Comparison of ENCODE assay signal across 8 mouse cellular contexts in the genomic region with DNA sequence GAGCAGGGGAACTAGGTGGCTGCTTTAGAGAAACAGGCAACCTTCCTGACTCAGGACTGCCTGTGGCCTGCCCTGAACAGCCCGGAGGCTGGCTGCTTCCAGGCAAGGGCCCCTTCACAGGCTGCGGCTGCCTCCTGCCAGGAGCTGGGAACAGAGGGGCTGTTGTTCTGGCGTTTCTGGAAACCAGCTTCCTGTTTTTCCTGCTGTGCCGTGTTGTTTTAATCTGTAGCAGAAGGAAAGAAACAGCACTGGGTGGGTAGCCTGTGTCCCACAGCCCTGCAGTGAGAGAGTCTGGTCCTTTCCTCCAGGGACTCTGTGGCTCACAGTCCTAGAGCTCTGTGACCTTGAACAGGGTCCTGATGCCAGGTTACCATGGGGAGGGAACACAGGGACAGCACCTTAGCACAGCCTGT. TPM values are rescaled to one million over a fixed set of nuclear protein-coding genes. Genes with fewer than 3 reads are reported as not detected.
A peak's percentile ranks its signal among the peaks of the same experiment; 100 is the strongest.
DNase-seq lines count a peak whose midpoint lies in the region; ATAC-seq and TF ChIP-seq lines count a peak whose summit lies in the region.

No protein-coding gene starts in this region.

- peak; percentile 50; the same call in 1 of the 2 replicates for ATAC-seq in lung, embryonic 16.5 days (ENCODE audit: low read depth)
- ATAC-seq in heart, embryonic 11.5 days (replicated peaks; ENCODE audit: insufficient number of reproducible peaks, low FRiP score, low TSS enrichment) = 0 out of 2 replicates have a peak, but pooled peaks have one; percentile 50
- ATAC-seq in megakaryocyte progenitor cell, adult 5-6 weeks (replicated peaks; ENCODE audit: poor library complexity) = no peak

- H3K9me3 ChIP-seq in lung, embryonic 16.5 days (ENCODE audit: control insufficient read depth, low read length) = no peaks in the 10 kb centered on the region
- H3K9me3 ChIP-seq in heart, embryonic 11.5 days (replicated peaks; ENCODE audit: control insufficient read depth, low read length) = no peaks in the 10 kb centered on the region

- H3K27ac ChIP-seq in lung, embryonic 16.5 days (ENCODE audit: low read length) = peak overlapping the region; percentile 76
- peak overlapping the region; percentile 77 for H3K27ac ChIP-seq in cortical plate, adult 2 months (ENCODE audit: insufficient read depth, low read length)
- peak overlapping the region; percentile 88 for H3K27ac ChIP-seq in heart, embryonic 11.5 days (ENCODE audit: low read depth, low read length)

- DNase-seq in lung, postnatal 10 days = no peak
- peak; percentile 62 for DNase-seq in kidney, postnatal 10 days
- DNase-seq in neural tube, embryonic 10.5 days (ENCODE audit: extremely low spot score, low spot score) = peak; percentile 46
- DNase-seq in urinary bladder, adult 18-20 months (ENCODE audit: low spot score in 2 of 2) = no peak

- no peak for TF ChIP-seq POLR2A in cortical plate, adult 2 months (IDR thresholded peaks at IDR 0.05; ENCODE audit: extremely low read depth, insufficient read depth, low read length)

- H3K27me3 ChIP-seq in lung, embryonic 16.5 days (ENCODE audit: control insufficient read depth, insufficient read depth, low read depth, low read length) = no peaks in the 10 kb centered on the region
- no peaks in the 10 kb centered on the region for H3K27me3 ChIP-seq in heart, embryonic 11.5 days (ENCODE audit: control insufficient read depth, insufficient read depth, low read length)

- no peak for TF ChIP-seq CTCF in cortical plate, adult 2 months (IDR thresholded peaks at IDR 0.05; ENCODE audit: extremely low read depth, insufficient read depth, low read length)

- H3K4me2 ChIP-seq in lung, embryonic 16.5 days (ENCODE audit: low read depth, low read length) = no peak overlapping the region
- H3K4me2 ChIP-seq in heart, embryonic 11.5 days = no peak overlapping the region; the same call in 1 of the 2 replicates

- H3K4me3 ChIP-seq in lung, embryonic 16.5 days (ENCODE audit: low read length) = no peak overlapping the region
- H3K4me3 ChIP-seq in cortical plate, adult 2 months (ENCODE audit: insufficient read depth, low read length) = no peak overlapping the region
- H3K4me3 ChIP-seq in heart, embryonic 11.5 days (ENCODE audit: low read depth, low read length) = no peak overlapping the region

- H3K36me3 ChIP-seq in lung, embryonic 16.5 days (ENCODE audit: control insufficient read depth, insufficient read depth, low read length) = no peaks in the 10 kb centered on the region
- no peaks in the 10 kb centered on the region for H3K36me3 ChIP-seq in heart, embryonic 11.5 days (ENCODE audit: control insufficient read depth, insufficient read depth, low read length)

- peak overlapping the region; percentile 39 for H3K9ac ChIP-seq in lung, embryonic 16.5 days (ENCODE audit: low read length)
- peak overlapping the region; percentile 4 for H3K9ac ChIP-seq in heart, embryonic 11.5 days (ENCODE audit: low read depth, low read length)

- 11% methylated on average over 4 of the region's 4 CpGs for WGBS in lung, embryonic 16.5 days
- 4% methylated on average over 4 of the region's 4 CpGs for WGBS in heart, embryonic 11.5 days (ENCODE audit: insufficient replicate concordance)

- peaks cover 46% of the 10 kb centered on the region for H3K4me1 ChIP-seq in lung, embryonic 16.5 days (replicated peaks; ENCODE audit: control insufficient read depth, insufficient read depth, low read length)
- peaks cover 10% of the 10 kb centered on the region for H3K4me1 ChIP-seq in cortical plate, adult 2 months (ENCODE audit: control insufficient read depth, insufficient read depth, low read length)
- peaks cover 55% of the 10 kb centered on the region for H3K4me1 ChIP-seq in heart, embryonic 11.5 days (ENCODE audit: control insufficient read depth, insufficient read depth, low read length)

RNA-seq across cellular contexts. Expression of a gene that starts 54.2 kb away (rescaled TPM):
- 23.3 and 26.7 TPM in 2 replicates for polyA plus RNA-seq in lung, embryonic 16.5 days (2015; fragmentation: Nextera tagmentation; extraction: Ambion mirVana)
- polyA plus RNA-seq in cortical plate, adult 2 months (2012; rRNA removed) = 30.3 and 35.1 TPM in 2 replicates
- polyA plus RNA-seq in heart, embryonic 11.5 days (2014; fragmentation: Nextera tagmentation; extraction: Ambion mirVana) = 8.5 and 10.5 TPM in 2 replicates
- 16.7 and 19.4 TPM in 2 replicates for total RNA-seq in megakaryocyte progenitor cell, adult 5-6 weeks (2015)
- 7.4 and 8.1 TPM in 2 replicates for total RNA-seq in megakaryocyte progenitor cell, adult 5-6 weeks (2017)

Comparison
In these comparisons a context has a peak if more than half of its experiments do, and no peak if none do; other contexts are left out.
1. DNase-seq: peak in kidney, postnatal 10 days (single experiment) and neural tube, embryonic 10.5 days (single experiment); none in lung, postnatal 10 days (single experiment) and urinary bladder, adult 18-20 months (0 of 2).
2. Peak in every context shown above with its lines, with median percentiles within 50 percentile points of each other: H3K27ac ChIP-seq.